Mouse (Mus musculus) hindbrain, embryonic 13.5 days (tissue): ENCODE results near the gene Sptbn4. TPM values are rescaled to one million over a fixed set of nuclear protein-coding genes. Genes with fewer than 3 reads are reported as not detected.

Experiments used
- ATAC-seq: fragments of 200-750 bp; cut with Nextera tagmentation; 2 replicates; pipeline ENCODE4 v1.8.0; 2017; ENCODE audit warnings: moderate TSS enrichment; ENCODE audit not compliant: low FRiP score
- H3K27ac ChIP-seq: fragments of 300-500 bp; sonication (generic); 2 replicates; pipeline ENCODE4 v1.5.1; 2015; ENCODE audit warnings: inconsistent platforms, mild to moderate bottlenecking, moderate library complexity
- H3K27me3 ChIP-seq: fragments of 300-500 bp; sonication (generic); 2 replicates; pipeline ENCODE4 v1.6.1; 2015; ENCODE audit warnings: mild to moderate bottlenecking, inconsistent platforms
- H3K36me3 ChIP-seq: fragments of 300-500 bp; sonication (generic); 2 replicates; pipeline ENCODE4 v1.6.1; 2015; ENCODE audit warnings: mild to moderate bottlenecking, inconsistent platforms
- H3K4me1 ChIP-seq: fragments of 300-500 bp; sonication (generic); replicated peaks from 2 replicates; pipeline ENCODE4 v1.6.1; 2015; ENCODE audit warnings: inconsistent platforms
- H3K4me2 ChIP-seq: fragments of 300-500 bp; sonication (generic); 2 replicates; pipeline ENCODE4 v1.6.1; 2015; ENCODE audit warnings: inconsistent platforms, mild to moderate bottlenecking, moderate library complexity
- H3K4me3 ChIP-seq: fragments of 300-500 bp; sonication (generic); 2 replicates; pipeline ENCODE4 v1.5.1; 2015; ENCODE audit warnings: mild to moderate bottlenecking, inconsistent platforms
- H3K9ac ChIP-seq: fragments of 300-500 bp; sonication (generic); 2 replicates; pipeline ENCODE4 v1.6.1; 2015; ENCODE audit warnings: mild to moderate bottlenecking, inconsistent platforms
- H3K9me3 ChIP-seq: fragments of 300-500 bp; sonication (generic); 2 replicates; pipeline ENCODE4 v1.6.1; 2016; ENCODE audit warnings: inconsistent platforms
- WGBS: fragments of 180-500 bp; shearing (Covaris S2); methylation state at CpG from one replicate; pipeline ENCODE4 v1.1.7; 2015; 5-methylcytosine and 5-hydroxymethylcytosine counted together
- polyA plus RNA-seq: library from polyadenylated mRNA; unstranded; fragments of >200 nt; fragmentation: Nextera tagmentation; extraction: Ambion mirVana; gene quantifications from 2 replicates; pipeline ENCODE4 v1.2.1, GENCODE M21; 2015

Sptbn4 gene
- polyA plus RNA-seq, 1 experiment from 2014 or later, result 2.6 TPM

DNA sequence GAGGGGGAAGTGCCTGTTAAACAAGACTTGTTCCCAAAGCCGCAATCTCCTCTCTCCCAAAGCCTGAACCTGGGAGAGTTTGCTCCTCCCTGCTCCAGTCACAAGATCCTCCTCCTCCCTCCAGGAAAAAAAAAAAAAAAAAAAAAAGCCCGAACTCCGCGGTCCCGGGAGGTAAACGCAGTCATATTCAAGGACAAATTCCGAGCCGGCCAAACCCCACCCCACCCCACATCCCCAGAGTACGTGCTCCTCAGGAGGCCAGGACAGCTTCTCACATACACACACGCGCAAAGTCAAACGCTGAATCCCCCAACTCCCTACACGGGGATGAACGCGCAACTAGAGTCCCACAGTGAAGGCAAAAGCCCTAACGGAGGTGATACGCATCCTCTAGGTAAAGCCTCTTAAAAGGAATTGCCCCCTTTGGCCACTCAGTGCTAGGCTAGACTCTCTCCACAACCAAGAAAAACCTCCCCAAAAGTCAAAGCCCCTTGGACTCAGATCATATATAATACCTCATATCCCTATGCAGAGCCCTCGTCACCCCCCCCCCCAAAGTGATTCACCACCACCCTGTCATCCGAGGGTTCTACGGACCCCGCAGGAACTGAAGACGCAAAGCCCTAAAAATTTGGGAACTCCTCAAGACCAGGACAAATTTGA, 51.8 kb downstream of the Sptbn4 start:
- Histone ChIP-seq H3K9ac (peak overlapping the region; percentile 66), H3K4me2 (peak overlapping the region; percentile 78), H3K9me3 (no peaks in the 10 kb centered on the region), H3K27me3 (peaks cover 98% of the 10 kb centered on the region), H3K36me3 (peaks cover 12% of the 10 kb centered on the region), H3K4me1 (peaks cover 14% of the 10 kb centered on the region), H3K4me3 (peak overlapping the region; percentile 49), H3K27ac (no peak overlapping the region)
- peak; percentile 33; the same call in 1 of the 2 replicates for ATAC-seq
- WGBS, result 2% methylated on average over 22 of the region's 22 CpGs

DNA sequence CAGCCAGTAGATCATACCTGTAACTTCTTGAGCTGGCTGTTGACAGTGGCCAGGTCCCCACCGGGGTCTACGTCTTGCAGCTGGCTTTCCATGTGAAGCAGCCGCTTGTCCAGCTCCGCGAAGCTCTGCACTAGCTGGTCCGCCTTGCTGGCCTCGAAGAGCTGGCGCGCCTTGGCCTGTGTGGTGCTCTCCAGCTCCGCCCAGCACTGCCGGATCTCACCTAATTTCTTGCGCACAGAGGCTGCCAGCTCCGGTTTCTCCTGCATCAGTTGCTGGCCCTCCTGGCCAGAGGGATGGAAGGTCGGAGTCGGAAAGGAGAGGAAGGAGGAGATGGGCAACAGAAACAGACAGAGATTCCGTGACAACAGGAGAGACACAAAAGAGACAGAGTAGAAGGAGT, 56.1 kb downstream of the Sptbn4 start:
- Histone ChIP-seq H3K9ac (no peak overlapping the region), H3K4me3 (no peak overlapping the region), H3K4me1 (peaks cover 8% of the 10 kb centered on the region; the same call in 1 of the 2 replicates), H3K4me2 (no peak overlapping the region), H3K9me3 (no peaks in the 10 kb centered on the region), H3K27ac (no peak overlapping the region), H3K36me3 (peaks cover 13% of the 10 kb centered on the region), H3K27me3 (peaks cover 79% of the 10 kb centered on the region)
- WGBS, result 50% methylated on average over 16 of the region's 16 CpGs
- no peak for ATAC-seq

DNA sequence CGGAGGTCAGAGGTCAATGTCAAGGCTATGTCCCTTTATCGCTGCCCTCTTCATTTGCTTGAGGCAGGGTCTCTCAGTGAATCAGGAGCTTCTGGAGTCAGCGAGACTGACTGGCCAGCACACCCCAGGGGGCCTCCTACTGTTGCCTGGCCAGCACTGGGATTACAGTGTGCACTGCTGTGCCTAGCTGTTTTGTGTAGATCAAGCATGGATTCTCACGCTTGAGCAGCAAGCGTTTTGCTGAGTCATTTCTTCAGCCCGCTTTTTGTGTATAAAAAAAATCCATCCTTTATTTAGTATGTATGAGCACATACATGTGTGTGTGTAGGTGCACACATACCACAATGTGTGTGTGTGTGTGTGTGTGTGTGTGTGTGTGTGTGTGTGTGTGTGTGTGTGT, 58.3 kb downstream of the Sptbn4 start:
- no peak overlapping the region for H3K4me2 ChIP-seq
- 68% methylated on average over 6 of the region's 6 CpGs for WGBS
- H3K9ac ChIP-seq, result no peak overlapping the region
- H3K36me3 ChIP-seq, result peaks cover 13% of the 10 kb centered on the region
- no peak overlapping the region for H3K4me3 ChIP-seq
- no peaks in the 10 kb centered on the region for H3K4me1 ChIP-seq
- no peak for ATAC-seq
- H3K27ac ChIP-seq, result no peak overlapping the region
- peaks cover 70% of the 10 kb centered on the region for H3K27me3 ChIP-seq
- H3K9me3 ChIP-seq, result no peaks in the 10 kb centered on the region

DNA sequence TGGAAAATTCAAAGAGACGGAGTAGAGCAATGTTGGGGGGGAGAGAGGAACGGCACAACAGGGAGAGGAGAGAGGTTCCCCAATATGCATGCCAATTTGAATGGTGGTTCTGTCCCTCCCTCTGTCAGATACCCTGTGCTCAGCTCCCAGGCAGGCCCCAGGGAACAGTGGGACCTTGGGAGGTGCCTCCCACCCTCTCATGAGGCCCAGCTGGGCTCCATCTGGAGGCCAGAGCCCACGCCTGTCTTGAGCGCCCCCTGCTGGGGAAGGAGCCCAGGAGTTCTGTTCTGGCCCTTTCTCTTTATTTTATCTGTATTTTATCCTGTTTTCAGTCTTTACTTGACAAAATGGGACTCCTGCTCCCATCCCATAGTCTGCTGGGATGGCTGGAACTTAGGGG, 62.8 kb downstream of the Sptbn4 start:
- Histone ChIP-seq H3K4me2 (no peak overlapping the region), H3K9ac (no peak overlapping the region), H3K36me3 (peaks cover 3% of the 10 kb centered on the region; the same call in 1 of the 2 replicates), H3K27me3 (peaks cover 48% of the 10 kb centered on the region), H3K9me3 (no peaks in the 10 kb centered on the region), H3K4me3 (no peak overlapping the region), H3K4me1 (no peaks in the 10 kb centered on the region), H3K27ac (no peak overlapping the region)
- WGBS, result 40% methylated on average over 4 of the region's 4 CpGs
- no peak for ATAC-seq

DNA sequence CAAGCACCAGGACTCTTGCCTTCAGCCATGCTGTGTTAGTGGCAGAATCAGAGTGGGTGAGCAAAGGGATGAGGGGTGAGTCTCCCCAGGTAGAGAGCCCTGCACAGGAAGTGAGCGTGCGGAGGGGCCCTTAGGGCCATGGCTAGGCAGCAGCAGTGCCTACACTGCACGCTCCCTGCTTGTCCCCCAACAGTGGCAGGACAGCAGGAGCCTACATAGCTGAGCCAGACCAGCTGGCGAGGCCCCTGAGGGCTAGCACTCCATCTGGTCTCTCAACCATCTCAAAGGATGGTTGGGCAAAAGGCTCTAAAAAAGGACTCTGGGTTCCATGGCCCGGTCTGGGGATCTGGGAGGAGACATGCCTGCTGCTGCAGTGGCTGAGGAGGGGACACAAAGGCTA, 63.4 kb downstream of the Sptbn4 start:
- no peak for ATAC-seq
- 61% methylated on average over 5 of the region's 5 CpGs for WGBS
- Histone ChIP-seq H3K4me3 (no peak overlapping the region), H3K27me3 (peaks cover 52% of the 10 kb centered on the region), H3K27ac (no peak overlapping the region), H3K4me2 (no peak overlapping the region), H3K9me3 (no peaks in the 10 kb centered on the region), H3K36me3 (peaks cover 3% of the 10 kb centered on the region; the same call in 1 of the 2 replicates), H3K4me1 (no peaks in the 10 kb centered on the region), H3K9ac (no peak overlapping the region)

DNA sequence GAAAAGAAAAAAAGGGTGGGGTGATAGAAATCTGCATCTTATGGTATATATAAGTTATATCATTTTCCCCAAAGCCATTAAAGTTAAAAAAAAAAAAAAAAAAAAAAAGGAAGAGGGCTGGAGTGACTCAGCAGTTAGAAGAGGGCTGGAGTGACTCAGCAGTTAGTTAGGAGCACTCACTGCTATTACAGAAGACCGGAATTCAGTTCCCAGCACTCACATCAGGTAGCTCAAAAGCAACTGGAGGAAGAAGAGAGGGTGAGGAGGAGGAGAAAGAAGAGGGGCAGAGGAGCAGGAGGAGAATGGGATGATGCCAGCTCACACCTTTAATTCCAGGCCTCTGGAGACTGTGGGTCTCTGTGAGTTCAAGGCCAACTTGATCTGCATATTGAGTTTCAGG, 64.3 kb downstream of the Sptbn4 start:
- H3K27ac ChIP-seq, result no peak overlapping the region
- H3K4me1 ChIP-seq, result no peaks in the 10 kb centered on the region
- no peak for ATAC-seq
- no peaks in the 10 kb centered on the region for H3K9me3 ChIP-seq
- WGBS, result 94% methylated on average over 1 of the region's 1 CpGs
- no peak overlapping the region for H3K4me2 ChIP-seq
- H3K4me3 ChIP-seq, result no peak overlapping the region
- peaks cover 56% of the 10 kb centered on the region for H3K27me3 ChIP-seq
- peaks cover 3% of the 10 kb centered on the region; the same call in 1 of the 2 replicates for H3K36me3 ChIP-seq
- H3K9ac ChIP-seq, result no peak overlapping the region

DNA sequence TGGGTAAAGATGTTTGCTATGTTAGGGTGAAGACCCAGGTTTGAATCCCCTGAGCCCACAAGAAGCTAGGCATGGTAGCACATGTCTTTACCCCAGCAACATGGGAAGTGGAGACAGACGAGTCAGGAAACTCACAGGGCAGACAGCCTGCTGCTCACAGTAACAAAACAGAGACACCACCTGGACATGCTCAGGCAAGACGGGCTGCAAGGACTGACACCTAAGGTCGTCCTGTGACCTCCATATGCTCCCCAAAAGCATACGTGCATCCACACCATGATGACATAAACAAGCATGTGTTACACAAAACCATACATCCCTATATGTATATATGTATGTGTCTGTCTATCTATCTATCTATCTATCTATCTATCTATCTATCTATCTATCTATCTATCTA, 65.9 kb downstream of the Sptbn4 start:
- H3K27ac ChIP-seq, result no peak overlapping the region
- H3K4me3 ChIP-seq, result no peak overlapping the region
- H3K4me2 ChIP-seq, result no peak overlapping the region
- no peaks in the 10 kb centered on the region for H3K4me1 ChIP-seq
- H3K9me3 ChIP-seq, result no peaks in the 10 kb centered on the region
- H3K36me3 ChIP-seq, result no peaks in the 10 kb centered on the region
- H3K9ac ChIP-seq, result no peak overlapping the region
- 62% methylated on average over 4 of the region's 4 CpGs for WGBS
- ATAC-seq, result no peak
- H3K27me3 ChIP-seq, result peaks cover 61% of the 10 kb centered on the region

DNA sequence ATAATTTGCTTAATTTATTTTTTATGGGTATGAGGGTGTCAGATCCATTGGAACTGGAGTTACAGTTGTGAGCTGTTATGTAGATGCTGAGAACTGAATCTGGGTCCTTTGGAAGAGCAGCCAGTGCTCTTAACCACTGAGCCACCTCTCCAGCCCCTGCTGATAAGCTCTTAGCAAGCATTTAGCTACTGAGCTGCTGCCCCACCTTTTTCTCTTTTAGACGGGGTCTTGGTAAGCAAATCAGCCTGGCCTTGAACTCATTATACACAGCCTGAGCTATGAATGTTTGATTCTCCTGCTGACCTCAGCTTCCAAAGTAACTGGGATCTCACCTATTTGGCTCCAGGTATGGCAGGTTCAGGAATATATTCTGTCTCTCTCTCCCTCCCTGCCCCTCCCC, 66.5 kb downstream of the Sptbn4 start:
- WGBS, result 54% methylated on average over 1 of the region's 1 CpGs
- ATAC-seq, result no peak
- H3K9ac ChIP-seq, result no peak overlapping the region
- H3K9me3 ChIP-seq, result no peaks in the 10 kb centered on the region
- H3K4me3 ChIP-seq, result no peak overlapping the region
- no peak overlapping the region for H3K27ac ChIP-seq
- H3K4me2 ChIP-seq, result no peak overlapping the region
- H3K4me1 ChIP-seq, result no peaks in the 10 kb centered on the region
- peaks cover 67% of the 10 kb centered on the region for H3K27me3 ChIP-seq
- no peaks in the 10 kb centered on the region for H3K36me3 ChIP-seq

DNA sequence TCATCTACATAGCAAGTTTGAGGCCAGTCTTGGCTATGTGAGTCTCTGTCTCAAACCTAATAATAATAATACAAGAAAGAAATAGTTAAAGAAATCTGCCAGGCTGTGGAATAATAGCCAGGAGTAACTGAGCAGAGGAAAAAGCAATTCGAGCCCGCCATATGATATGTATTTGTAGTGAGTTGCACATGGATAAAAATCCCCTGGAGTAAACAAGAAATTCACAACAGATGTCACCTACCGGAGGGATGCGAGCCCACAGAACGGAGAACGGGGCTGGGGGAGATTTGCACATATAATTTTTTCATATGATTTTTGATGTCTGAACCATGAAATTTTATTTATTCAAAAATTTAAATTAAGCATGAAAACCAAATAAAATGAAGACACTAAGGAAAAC, 67.7 kb downstream of the Sptbn4 start:
- Histone ChIP-seq H3K9ac (no peak overlapping the region), H3K4me1 (peaks cover 4% of the 10 kb centered on the region; the same call in 1 of the 2 replicates), H3K9me3 (no peaks in the 10 kb centered on the region), H3K27ac (no peak overlapping the region), H3K4me3 (no peak overlapping the region), H3K36me3 (no peaks in the 10 kb centered on the region), H3K27me3 (peaks cover 69% of the 10 kb centered on the region), H3K4me2 (no peak overlapping the region)
- ATAC-seq, result no peak
- 71% methylated on average over 6 of the region's 6 CpGs for WGBS

DNA sequence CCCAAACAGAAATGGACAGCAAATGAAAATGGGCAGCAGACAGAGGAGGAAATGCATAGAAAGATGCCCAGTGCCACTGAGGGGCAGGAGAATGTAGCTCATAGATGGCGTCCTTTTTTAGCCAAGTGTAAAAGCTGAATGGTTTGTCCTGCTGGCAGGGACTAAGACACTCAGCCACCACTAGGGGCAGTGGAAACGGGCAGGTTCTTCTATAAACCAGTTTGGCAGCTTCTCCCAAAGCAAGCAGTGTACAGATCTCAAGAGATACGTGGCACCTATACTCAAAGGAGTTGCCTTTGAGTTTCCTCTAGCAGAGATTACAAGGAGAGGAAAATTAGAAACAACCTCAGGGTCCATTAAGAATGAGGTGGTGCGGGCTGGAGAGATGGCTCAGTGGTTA, 69.1 kb downstream of the Sptbn4 start:
- Histone ChIP-seq H3K4me3 (no peak overlapping the region), H3K9ac (no peak overlapping the region), H3K4me1 (peaks cover 4% of the 10 kb centered on the region; the same call in 1 of the 2 replicates), H3K4me2 (no peak overlapping the region), H3K36me3 (no peaks in the 10 kb centered on the region), H3K27me3 (peaks cover 72% of the 10 kb centered on the region), H3K27ac (no peak overlapping the region), H3K9me3 (no peaks in the 10 kb centered on the region)
- ATAC-seq, result no peak
- 29% methylated on average over 4 of the region's 4 CpGs for WGBS

DNA sequence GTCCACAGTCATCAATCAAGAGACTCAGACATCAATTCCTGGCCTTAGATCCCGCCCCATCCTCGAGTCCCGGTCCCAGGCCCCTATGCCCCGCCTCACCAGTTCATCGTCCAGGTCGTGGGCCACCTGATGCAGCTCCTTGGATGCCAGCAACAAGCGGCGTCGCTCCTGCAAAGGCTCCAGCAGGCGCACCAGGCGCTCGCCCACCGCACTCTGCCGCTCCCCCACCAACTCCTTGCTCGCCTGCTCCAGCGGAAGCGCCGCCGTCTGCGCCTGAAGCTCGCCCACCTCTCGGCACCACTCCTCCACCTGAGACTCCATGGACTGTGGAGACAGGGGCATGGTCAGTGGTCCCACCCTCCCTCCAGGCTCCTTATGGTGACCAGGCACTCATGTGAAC, 72.2 kb downstream of the Sptbn4 start:
- Histone ChIP-seq H3K9me3 (no peaks in the 10 kb centered on the region), H3K36me3 (peaks cover 13% of the 10 kb centered on the region), H3K4me1 (peaks cover 8% of the 10 kb centered on the region), H3K27me3 (peaks cover 91% of the 10 kb centered on the region), H3K27ac (no peak overlapping the region), H3K9ac (peak overlapping the region; percentile 35; the same call in 1 of the 2 replicates), H3K4me2 (0 out of 2 replicates have a peak overlapping the region, but pooled peaks have one; percentile 15), H3K4me3 (0 out of 2 replicates have a peak overlapping the region, but pooled peaks have one; percentile 8)
- ATAC-seq, result no peak
- WGBS, result 3% methylated on average over 22 of the region's 22 CpGs

DNA sequence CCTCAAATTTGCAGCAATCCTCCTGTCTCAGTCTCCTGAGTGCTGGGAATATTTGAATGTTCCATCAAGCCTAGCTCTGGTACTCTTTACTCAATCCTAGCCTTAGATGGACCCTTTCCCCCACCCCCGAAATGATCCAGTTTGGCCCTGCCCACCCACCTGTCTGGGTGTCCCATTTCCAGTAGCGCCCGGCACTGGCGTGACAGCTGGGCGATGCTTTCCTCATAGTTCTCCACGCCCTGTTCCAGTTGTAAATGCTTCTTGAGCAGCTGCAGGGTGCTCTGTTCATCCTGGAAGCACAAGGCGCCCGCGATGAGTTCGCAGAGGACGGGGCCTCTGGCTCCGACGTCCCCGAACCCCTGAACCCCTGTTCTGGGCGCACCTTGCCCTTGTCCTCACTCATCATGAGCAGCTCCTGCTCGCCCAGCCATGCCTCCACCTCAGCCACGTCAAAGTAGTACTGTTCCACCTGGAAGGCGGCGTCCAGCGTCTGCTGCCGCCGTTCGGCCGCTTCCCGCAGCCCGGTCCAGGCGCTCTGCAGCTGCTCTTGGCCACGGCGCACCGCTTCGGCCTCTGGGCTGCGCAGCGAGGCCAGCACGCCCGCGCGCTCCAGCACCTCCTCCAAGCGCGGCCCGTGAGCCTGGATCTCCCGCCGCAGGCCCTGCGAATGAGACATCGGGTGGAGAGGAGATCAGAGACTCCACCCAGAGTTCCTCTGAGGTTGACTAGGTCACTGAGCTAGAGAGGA, 75.6 kb downstream of the Sptbn4 start:
- ATAC-seq, result no peak
- H3K9me3 ChIP-seq, result 0 out of 2 replicates have a peak, but pooled peaks cover 4% of the 10 kb centered on the region
- 0 out of 2 replicates have a peak overlapping the region, but pooled peaks have one; percentile 6 for H3K4me2 ChIP-seq
- H3K9ac ChIP-seq, result peak overlapping the region; percentile 13; the same call in 1 of the 2 replicates
- peaks cover 27% of the 10 kb centered on the region for H3K36me3 ChIP-seq
- peaks cover 15% of the 10 kb centered on the region for H3K4me1 ChIP-seq
- H3K4me3 ChIP-seq, result peak overlapping the region; percentile 8; the same call in 1 of the 2 replicates
- WGBS, result 6% methylated on average over 44 of the region's 44 CpGs
- H3K27ac ChIP-seq, result no peak overlapping the region
- peaks cover 97% of the 10 kb centered on the region for H3K27me3 ChIP-seq
